Mouse (Mus musculus): Measurements from ENCODE around the gene Gpc6.

GRCm38 (mm10) chr14:117068179-117068578 is 143.1 kb downstream of the Gpc6 start:
- TF ChIP-seq CTCF (IDR thresholded peaks at IDR 0.05; ENCODE audit: extremely low read depth, insufficient read depth, low read length) (no peak), POLR2A (IDR thresholded peaks at IDR 0.05; ENCODE audit: extremely low read depth, insufficient read depth, low read length) (no peak)

Measured in cortical plate, adult 2 months (tissue).